Mouse (Mus musculus) urinary bladder, adult 2 months (tissue): ENCODE measurements around the gene Wdr35. TPM values are rescaled to one million over a fixed set of nuclear protein-coding genes. Genes with fewer than 3 reads are reported as not detected.
A peak's percentile ranks its signal among the peaks of the same experiment; 100 is the strongest.
"Not testable (repeated sequence)": the region's sequence is repeated elsewhere in the genome, so short reads cannot be mapped to it uniquely, and the experiment has no call there.

Experiments used
- DNase-seq: peaks from one replicate; pipeline ENCODE4 v3.0.0; 2022; ENCODE audit warnings: low spot score
- polyA plus RNA-seq: library from polyadenylated mRNA; depleted of rRNA; stranded (reverse); fragments of >200 nt; gene quantifications from 2 replicates; pipeline ENCODE4 v1.2.3, GENCODE M21; 2012

Wdr35 gene
- polyA plus RNA-seq, 1 experiment = 10.5 TPM

- no peak for DNase-seq
Measured at GRCm38 (mm10) chr12:9007146-9007545, 33.5 kb downstream of the Wdr35 start.

GRCm38 (mm10) chr12:9007811-9008210 lies 34.1 kb downstream of the Wdr35 start:
- DNase-seq = no peak

- DNase-seq = no peak
Measured at GRCm38 (mm10) chr12:9010311-9010710, 36.6 kb downstream of the Wdr35 start.

GRCm38 (mm10) chr12:9016376-9016775 lies 42.7 kb downstream of the Wdr35 start:
- DNase-seq = no peak

- DNase-seq = no peak
Measured at GRCm38 (mm10) chr12:9020431-9020830, 46.7 kb downstream of the Wdr35 start.

- no peak for DNase-seq
Measured at GRCm38 (mm10) chr12:9020986-9021385, 47.3 kb downstream of the Wdr35 start.

- no peak for DNase-seq
Measured at GRCm38 (mm10) chr12:9023031-9023430, 49.3 kb downstream of the Wdr35 start.

- no peak for DNase-seq
Measured at GRCm38 (mm10) chr12:9024071-9024470, 50.4 kb downstream of the Wdr35 start.

GRCm38 (mm10) chr12:9024736-9025135 lies 51.0 kb downstream of the Wdr35 start:
- DNase-seq = no peak

- DNase-seq = no peak
Measured at GRCm38 (mm10) chr12:9026843-9027242, 53.2 kb downstream of the Wdr35 start.

GRCm38 (mm10) chr12:9028816-9029215 lies 55.1 kb downstream of the Wdr35 start:
- not testable (repeated sequence) for DNase-seq

GRCm38 (mm10) chr12:9029506-9029887 lies 55.8 kb downstream of the Wdr35 start:
- no peak for DNase-seq

GRCm38 (mm10) chr12:9029888-9030723 lies 56.4 kb downstream of the Wdr35 start, which contains the start of gene Ttc32:
Gene Ttc32, plus strand, starts transcription at chr12:9029997.
- DNase-seq = peak; percentile 98

GRCm38 (mm10) chr12:9031166-9031565 lies 57.5 kb downstream of the Wdr35 start:
- DNase-seq = no peak

GRCm38 (mm10) chr12:9033140-9033539 lies 59.4 kb downstream of the Wdr35 start:
- no peak for DNase-seq

- DNase-seq = no peak
Measured at GRCm38 (mm10) chr12:9036409-9036808, 62.7 kb downstream of the Wdr35 start.

- no peak for DNase-seq
Measured at GRCm38 (mm10) chr12:9040177-9040576, 66.5 kb downstream of the Wdr35 start.

GRCm38 (mm10) chr12:9040686-9041085 lies 67.0 kb downstream of the Wdr35 start:
- DNase-seq = no peak

- DNase-seq = peak; percentile 8
Measured at GRCm38 (mm10) chr12:9042316-9042715, 68.6 kb downstream of the Wdr35 start.

- no peak for DNase-seq
Measured at GRCm38 (mm10) chr12:9042759-9043158, 69.1 kb downstream of the Wdr35 start.

GRCm38 (mm10) chr12:9044666-9045065 lies 71.0 kb downstream of the Wdr35 start:
- no peak for DNase-seq

GRCm38 (mm10) chr12:9046674-9047073 lies 73.0 kb downstream of the Wdr35 start:
- no peak for DNase-seq

- no peak for DNase-seq
Measured at GRCm38 (mm10) chr12:9048090-9048489, 74.4 kb downstream of the Wdr35 start.

GRCm38 (mm10) chr12:9050824-9051223 lies 77.1 kb downstream of the Wdr35 start:
- no peak for DNase-seq
